Mouse (Mus musculus): ENCODE measurements around the gene Bnc2. TPM values are rescaled to one million over a fixed set of nuclear protein-coding genes. Genes with fewer than 3 reads are reported as not detected.

Gene Bnc2
- 4.3 and 7.0 TPM in 2 replicates for polyA plus RNA-seq (2016; fragmentation: Nextera tagmentation; extraction: Ambion mirVana)

DNA sequence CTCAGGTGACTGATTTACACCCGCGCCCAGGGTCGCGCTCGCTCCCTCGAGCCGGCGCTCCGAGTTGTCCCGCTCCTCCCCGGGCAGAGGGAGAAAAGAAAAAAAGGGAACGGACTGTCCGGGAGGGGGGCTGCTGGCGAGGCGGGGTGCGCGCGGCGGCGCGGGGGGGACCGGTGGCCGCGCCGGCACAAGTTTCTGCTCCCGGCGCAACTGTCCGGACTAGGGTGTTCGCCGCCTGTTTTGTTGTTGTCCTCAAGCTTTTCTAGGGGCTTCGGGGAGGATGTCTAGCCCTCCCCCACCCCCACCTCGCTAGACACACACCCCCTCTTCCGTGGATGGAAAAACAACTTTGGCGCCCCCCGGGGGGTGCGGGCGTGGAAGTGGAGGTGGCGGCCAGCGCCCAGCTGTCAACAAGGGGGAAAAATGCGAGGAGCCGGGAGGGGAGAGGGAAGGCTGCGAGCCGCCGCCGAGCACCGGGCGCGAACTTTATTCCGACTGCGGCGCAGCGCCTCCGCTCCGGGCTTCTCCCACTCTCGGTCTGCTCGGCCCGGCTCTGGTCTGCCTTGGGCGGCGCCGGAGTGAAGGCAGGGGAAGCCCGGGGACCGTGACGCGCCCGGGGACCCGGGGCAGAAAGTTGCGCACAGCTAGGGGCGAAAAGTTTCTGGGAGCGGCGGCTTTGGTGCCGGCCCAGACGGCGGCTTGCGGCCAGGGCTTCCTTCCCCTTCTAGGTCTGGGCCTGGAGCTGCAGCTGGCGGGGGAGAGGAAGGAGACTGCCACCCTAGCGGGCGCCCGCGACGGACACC, at the start of gene Bnc2:
Gene Bnc2 (minus strand): TSS at position 105 of the 803 bp plus-strand sequence.
- H3K4me3 ChIP-seq: peak within 1 kb of the TSS; percentile 75
- H3K27me3 ChIP-seq (ENCODE audit: low read depth, poor library complexity, severe bottlenecking): peaks cover 88% of the 10 kb centered on the region
- H3K4me1 ChIP-seq: peaks cover 32% of the 10 kb centered on the region
- under 1% methylated on average over 75 of the region's 80 CpGs for WGBS
- peak; percentile 80 for DNase-seq (ENCODE audit: low spot score)
- no peaks in the 10 kb centered on the region for H3K9me3 ChIP-seq (replicated peaks)
- H3K36me3 ChIP-seq: no peaks in the 10 kb centered on the region
- peak within 1 kb of the TSS; percentile 78 for H3K27ac ChIP-seq (replicated peaks)

DNA sequence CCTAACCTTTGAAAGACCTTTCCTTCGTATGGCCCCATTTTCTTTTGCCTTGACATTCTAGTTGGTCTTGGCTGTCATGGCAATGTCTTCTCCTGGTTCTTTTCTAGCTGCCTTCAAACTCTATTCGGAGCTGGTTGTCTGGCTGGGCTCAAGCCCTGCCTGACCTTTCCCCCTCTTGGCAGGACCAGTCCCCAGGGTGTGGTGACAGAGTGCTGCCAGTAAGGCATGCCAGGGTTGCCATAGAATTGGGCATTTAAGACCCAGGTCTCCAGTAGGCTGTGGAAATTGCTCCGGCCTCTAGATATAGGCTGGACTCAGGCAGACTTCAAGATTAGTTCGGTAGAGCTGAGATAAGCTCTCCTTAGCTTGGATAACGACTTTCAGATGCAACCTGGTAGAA, 32.9 kb upstream of the Bnc2 start:
- H3K27ac ChIP-seq (replicated peaks): no peak overlapping the region
- WGBS: 79% methylated on average over 5 of the region's 5 CpGs
- H3K36me3 ChIP-seq: no peaks in the 10 kb centered on the region
- H3K9me3 ChIP-seq (replicated peaks): no peaks in the 10 kb centered on the region
- no peaks in the 10 kb centered on the region for H3K27me3 ChIP-seq (ENCODE audit: low read depth, poor library complexity, severe bottlenecking)
- H3K4me1 ChIP-seq: peaks cover 6% of the 10 kb centered on the region; the same call in 1 of the 2 replicates
- no peak for DNase-seq (ENCODE audit: low spot score)
- H3K4me3 ChIP-seq: no peak overlapping the region

DNA sequence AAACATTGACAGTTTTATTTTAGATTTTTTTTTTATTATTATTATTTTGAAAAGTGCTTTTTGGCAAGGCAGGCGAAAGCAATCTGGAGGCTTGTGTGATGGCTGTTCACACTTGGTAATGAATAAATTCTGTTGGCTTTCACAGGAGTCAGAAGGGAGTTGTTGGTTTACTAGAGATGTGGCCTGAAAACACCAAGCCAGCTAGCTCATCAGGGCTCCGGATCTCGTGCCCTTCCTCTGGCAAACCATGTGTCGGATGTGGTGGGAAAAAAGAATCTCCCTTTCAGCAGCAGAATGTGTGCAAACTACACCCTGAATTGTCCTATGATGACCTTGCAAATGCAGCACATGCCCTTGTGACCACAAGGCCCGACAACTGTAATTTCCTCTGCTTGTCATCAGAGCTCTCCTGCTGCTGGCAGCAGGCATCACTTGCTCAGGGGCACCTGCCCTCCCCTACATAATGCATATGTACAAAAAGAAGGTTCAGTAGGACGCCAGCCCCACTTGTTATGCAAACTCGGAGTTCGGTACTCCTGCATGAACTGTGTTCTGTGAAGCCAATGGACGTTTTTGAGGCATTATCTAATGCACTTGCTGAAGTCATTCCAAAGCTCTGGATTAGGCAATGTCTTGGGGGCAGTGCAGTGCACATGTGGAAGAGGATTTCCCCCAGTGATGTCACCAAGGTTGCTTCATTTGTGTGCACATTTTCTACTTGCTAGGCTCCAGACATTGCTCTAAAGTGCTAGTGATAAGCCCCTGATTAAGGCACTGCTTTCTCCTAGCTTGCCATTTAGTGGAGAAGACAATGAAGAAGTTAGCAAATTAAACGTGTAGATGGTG, 10.7 kb upstream of the Bnc2 start:
- Histone ChIP-seq H3K27me3 (ENCODE audit: low read depth, poor library complexity, severe bottlenecking) (no peaks in the 10 kb centered on the region; the same call in 1 of the 2 replicates), H3K9me3 (replicated peaks) (no peaks in the 10 kb centered on the region), H3K4me1 (peaks cover 4% of the 10 kb centered on the region), H3K27ac (replicated peaks) (no peak overlapping the region), H3K4me3 (no peak overlapping the region), H3K36me3 (no peaks in the 10 kb centered on the region)
- 64% methylated on average over 10 of the region's 10 CpGs for WGBS
- DNase-seq (ENCODE audit: low spot score): no peak

DNA sequence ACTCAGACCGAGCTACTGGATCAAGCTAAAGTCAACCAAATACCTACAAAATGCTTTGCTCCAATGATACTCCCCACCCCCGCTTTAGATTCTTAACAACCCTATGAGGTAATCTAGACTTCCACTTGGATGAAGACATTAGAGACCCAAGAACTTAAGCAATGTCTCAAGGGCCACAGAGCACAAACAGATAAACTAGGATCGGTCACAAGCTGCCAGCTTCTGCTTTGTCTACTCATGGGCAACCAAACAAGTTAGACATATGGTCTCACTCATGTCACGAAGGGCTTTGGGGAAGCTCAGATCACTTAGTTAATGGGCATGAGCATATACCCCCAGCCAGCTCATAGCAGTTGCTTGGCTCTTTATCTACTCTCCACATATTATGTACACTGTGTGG, 9.9 kb upstream of the Bnc2 start:
- WGBS: 84% methylated on average over 4 of the region's 4 CpGs
- Histone ChIP-seq H3K27ac (replicated peaks) (no peak overlapping the region), H3K36me3 (no peaks in the 10 kb centered on the region), H3K4me1 (peaks cover 4% of the 10 kb centered on the region), H3K27me3 (ENCODE audit: low read depth, poor library complexity, severe bottlenecking) (no peaks in the 10 kb centered on the region; the same call in 1 of the 2 replicates), H3K4me3 (no peak overlapping the region), H3K9me3 (replicated peaks) (no peaks in the 10 kb centered on the region)
- DNase-seq (ENCODE audit: low spot score): no peak

DNA sequence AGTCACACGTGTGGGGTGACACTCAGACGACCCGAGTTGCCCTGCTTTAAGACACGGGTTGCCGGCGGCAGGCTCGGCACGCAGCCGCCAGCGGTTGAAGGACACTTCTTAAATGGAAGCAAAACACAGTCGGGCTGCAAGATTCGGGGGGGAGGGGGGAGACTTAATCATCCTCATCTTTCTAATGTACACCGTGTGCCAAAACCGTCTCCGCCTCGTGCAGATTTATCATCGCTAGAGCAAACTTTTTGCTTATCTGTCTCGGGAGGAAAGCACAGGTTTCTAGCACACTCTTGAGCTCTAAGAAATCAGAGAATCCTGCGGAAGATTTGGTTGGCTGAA, 870 bp upstream of the Bnc2 start:
- under 1% methylated on average over 19 of the region's 19 CpGs for WGBS
- no peak for DNase-seq (ENCODE audit: low spot score)
- peak overlapping the region; percentile 75 for H3K4me3 ChIP-seq
- no peaks in the 10 kb centered on the region for H3K9me3 ChIP-seq (replicated peaks)
- H3K36me3 ChIP-seq: no peaks in the 10 kb centered on the region
- peak overlapping the region; percentile 78 for H3K27ac ChIP-seq (replicated peaks)
- peaks cover 82% of the 10 kb centered on the region for H3K27me3 ChIP-seq (ENCODE audit: low read depth, poor library complexity, severe bottlenecking)
- peaks cover 32% of the 10 kb centered on the region for H3K4me1 ChIP-seq

DNA sequence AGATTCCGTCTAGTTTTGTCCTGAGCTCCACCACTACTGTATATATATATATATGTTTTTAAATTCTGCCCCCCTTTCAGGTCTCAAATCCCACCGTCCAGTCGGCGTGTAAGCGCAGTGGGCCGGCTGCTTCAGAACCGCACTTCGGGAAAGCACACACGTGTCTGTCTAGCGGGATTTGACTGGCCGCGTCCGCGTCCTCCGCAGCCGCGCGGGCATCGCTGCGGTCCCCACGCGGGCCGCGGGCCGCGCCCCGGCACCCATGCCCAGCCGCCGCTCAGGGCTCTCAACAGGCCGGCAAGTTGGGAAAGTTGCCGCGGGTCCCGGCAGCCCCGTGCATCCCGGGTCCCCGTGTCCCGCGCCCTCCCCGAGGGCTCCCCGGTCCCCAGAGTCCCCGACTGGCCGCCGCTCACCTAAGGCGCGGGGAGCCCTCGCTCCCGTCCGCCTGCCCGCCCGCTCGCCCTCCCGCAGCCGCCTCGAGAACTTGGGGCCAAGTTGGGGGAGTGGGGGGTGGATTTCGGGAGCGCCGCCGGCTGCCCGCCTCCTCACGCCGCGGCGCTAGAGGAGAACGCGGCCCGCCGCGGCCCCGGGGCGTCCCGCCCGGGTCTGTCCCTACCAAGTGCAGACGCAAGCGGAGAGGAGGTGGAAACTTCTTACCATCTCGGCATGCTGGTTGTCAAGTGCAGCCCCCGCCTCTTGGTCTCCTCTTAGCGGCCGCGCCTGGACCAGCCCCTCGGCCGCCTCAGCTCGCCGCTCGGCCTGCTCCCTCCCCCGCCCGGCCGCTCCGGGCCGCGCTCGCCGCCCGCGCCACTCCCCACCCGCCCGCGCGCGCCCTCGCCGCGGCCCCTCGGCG, 531 bp downstream of the Bnc2 start:
- Histone ChIP-seq H3K4me3 (peak overlapping the region; percentile 75), H3K27me3 (ENCODE audit: low read depth, poor library complexity, severe bottlenecking) (peaks cover 95% of the 10 kb centered on the region), H3K27ac (replicated peaks) (peak overlapping the region; percentile 78), H3K9me3 (replicated peaks) (no peaks in the 10 kb centered on the region), H3K4me1 (peaks cover 37% of the 10 kb centered on the region), H3K36me3 (no peaks in the 10 kb centered on the region)
- no peak for DNase-seq (ENCODE audit: low spot score)
- 1% methylated on average over 104 of the region's 104 CpGs for WGBS

DNA sequence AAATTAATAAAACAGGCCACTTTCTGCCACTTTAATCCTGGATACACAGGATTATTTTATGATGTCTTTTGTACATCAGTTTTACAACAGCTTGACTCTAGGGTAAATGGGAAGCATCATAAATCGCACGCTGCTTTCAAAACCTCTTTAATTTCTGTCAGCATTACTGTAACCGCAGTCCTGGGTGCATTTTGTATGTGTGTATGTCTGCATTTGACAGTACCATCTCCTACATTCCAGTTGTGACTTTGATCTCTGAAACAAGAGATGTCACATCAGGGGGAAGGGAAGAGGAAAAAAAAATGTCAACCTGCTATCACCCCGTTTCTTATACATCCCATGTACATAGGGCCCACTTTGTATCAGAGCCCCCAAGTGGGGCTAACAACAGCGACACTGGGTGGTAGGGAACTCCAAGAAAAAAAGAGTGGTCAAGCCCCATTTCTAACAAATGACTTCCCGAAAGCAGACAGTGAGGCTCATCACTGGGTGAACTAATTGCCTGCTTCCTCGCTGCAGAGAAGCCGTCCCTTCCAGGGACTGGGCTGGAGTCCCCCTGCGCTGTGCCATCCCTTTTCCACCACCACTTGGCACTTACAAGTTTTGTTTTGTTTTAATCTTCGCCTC, 1.3 kb downstream of the Bnc2 start:
- no peak overlapping the region; the same call in 1 of the 2 replicates for H3K27ac ChIP-seq (replicated peaks)
- DNase-seq (ENCODE audit: low spot score): peak; percentile 23
- peaks cover 99% of the 10 kb centered on the region for H3K27me3 ChIP-seq (ENCODE audit: low read depth, poor library complexity, severe bottlenecking)
- peak overlapping the region; percentile 75 for H3K4me3 ChIP-seq
- H3K9me3 ChIP-seq (replicated peaks): no peaks in the 10 kb centered on the region
- H3K4me1 ChIP-seq: peaks cover 44% of the 10 kb centered on the region
- 18% methylated on average over 10 of the region's 10 CpGs for WGBS
- no peaks in the 10 kb centered on the region for H3K36me3 ChIP-seq

DNA sequence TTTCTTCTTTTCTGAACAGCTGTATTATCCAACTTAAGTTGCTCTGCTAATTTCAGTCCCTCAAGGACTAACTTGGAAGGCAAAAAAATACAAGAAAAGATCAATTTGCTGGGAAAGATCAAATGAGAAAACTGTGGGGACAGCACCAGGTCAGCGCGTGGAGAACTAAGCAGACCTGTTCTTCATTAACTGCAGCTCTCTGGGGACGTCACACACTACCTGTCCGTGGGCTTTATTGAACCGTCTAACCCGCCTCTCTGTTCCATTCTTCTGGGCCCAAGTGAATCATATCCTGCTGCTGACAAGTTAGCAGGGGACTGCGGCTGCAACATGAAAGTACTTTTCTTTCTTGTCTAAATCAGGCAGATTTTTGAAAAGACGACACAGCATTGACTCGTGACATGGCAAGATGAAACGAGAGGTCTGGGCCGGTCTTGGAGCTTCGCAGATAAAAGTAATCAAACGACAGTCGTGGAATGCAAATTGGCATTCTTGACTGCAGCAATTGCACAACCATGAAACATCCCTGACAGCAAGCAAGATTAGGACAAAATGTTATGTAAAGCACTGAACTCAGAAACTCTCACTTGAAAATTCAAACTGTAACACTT, 2.8 kb downstream of the Bnc2 start:
- Histone ChIP-seq H3K36me3 (no peaks in the 10 kb centered on the region), H3K27ac (replicated peaks) (no peak overlapping the region), H3K9me3 (replicated peaks) (no peaks in the 10 kb centered on the region), H3K4me3 (no peak overlapping the region), H3K4me1 (peaks cover 47% of the 10 kb centered on the region), H3K27me3 (ENCODE audit: low read depth, poor library complexity, severe bottlenecking) (peaks cover 90% of the 10 kb centered on the region)
- WGBS: 32% methylated on average over 14 of the region's 14 CpGs
- DNase-seq (ENCODE audit: low spot score): peak; percentile 32

DNA sequence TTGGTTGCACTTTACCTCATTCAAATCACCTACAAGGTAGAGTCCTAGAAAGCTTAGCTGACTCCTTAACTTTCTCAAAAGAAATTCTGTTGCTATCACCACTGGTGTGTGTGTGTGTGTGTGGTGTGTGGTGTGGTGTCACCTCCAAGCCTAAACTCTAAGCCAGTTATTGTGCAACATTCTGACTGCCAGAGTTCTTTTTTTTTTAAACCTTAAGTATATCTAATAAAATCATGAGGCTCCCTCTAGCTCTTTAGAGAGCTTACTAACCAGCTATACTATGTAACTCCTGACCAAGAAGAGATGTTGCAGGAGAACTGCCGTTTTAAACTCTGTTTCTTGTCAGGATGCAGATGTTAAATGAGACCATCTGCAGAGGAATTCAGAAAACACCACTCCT, 4.1 kb downstream of the Bnc2 start:
- Histone ChIP-seq H3K27ac (replicated peaks) (no peak overlapping the region), H3K4me1 (peaks cover 45% of the 10 kb centered on the region), H3K36me3 (no peaks in the 10 kb centered on the region), H3K9me3 (replicated peaks) (no peaks in the 10 kb centered on the region), H3K4me3 (no peak overlapping the region), H3K27me3 (ENCODE audit: low read depth, poor library complexity, severe bottlenecking) (peaks cover 85% of the 10 kb centered on the region)
- DNase-seq (ENCODE audit: low spot score): no peak
- 62% methylated on average over 1 of the region's 1 CpGs for WGBS

DNA sequence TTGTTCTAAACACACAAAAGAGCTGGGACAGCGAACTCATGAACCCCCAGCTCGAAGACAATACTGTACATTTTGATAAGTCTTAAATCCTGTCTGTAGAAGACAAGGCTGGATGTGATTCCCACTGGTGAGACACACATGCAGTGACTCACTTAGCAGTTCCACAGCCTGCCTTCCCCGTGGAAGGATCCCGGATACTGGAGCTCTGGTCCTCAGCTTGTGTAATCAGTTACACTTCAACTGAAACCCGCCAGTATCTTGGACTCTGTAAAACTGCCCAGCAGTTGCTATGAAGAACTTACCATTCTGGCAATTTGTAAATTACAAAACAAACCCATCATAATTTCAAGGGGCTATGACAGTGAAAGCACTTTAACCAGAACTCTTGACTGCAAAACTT, 5.4 kb downstream of the Bnc2 start:
- 75% methylated on average over 5 of the region's 5 CpGs for WGBS
- H3K27me3 ChIP-seq (ENCODE audit: low read depth, poor library complexity, severe bottlenecking): peaks cover 71% of the 10 kb centered on the region

DNA sequence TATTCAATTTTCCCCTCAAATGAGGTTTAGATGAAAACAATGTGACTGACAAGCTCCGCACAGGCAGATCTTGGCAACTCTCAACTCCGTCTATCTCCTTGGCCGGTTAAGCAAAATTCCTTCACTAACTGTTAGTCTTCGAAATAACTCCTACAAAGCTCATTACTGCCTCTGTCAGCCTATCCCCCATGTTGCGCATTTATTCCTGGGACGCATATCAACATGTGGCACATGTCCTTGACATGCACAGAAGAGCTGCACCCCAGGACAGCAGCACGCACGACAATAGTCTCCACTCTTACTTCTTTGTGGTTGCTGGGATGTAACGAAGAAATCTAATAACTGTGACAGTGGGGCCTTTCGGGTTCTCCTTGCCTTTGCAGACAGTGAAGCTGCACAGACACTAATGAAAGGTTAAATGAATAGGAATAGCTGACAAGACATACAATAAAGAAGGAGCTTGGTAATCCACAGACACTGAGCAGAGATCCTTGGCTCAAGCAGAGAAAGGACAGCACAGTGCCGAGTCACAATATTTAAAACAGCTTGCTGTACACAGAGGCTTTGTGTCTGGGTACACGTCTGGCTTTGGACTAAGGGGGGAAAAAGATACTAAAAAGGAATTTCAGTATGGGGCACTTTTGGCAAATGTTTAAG, 6.0 kb downstream of the Bnc2 start:
- no peak overlapping the region for H3K27ac ChIP-seq (replicated peaks)
- no peaks in the 10 kb centered on the region for H3K36me3 ChIP-seq
- H3K4me3 ChIP-seq: no peak overlapping the region
- peaks cover 65% of the 10 kb centered on the region for H3K27me3 ChIP-seq (ENCODE audit: low read depth, poor library complexity, severe bottlenecking)
- DNase-seq (ENCODE audit: low spot score): peak; percentile 31
- peaks cover 26% of the 10 kb centered on the region for H3K4me1 ChIP-seq
- H3K9me3 ChIP-seq (replicated peaks): no peaks in the 10 kb centered on the region
- 57% methylated on average over 12 of the region's 12 CpGs for WGBS

More for the DNA sequence above, 5.4 kb downstream of the Bnc2 start:
- no peaks in the 10 kb centered on the region for H3K36me3 ChIP-seq
- H3K9me3 ChIP-seq (replicated peaks): no peaks in the 10 kb centered on the region
- H3K27ac ChIP-seq (replicated peaks): no peak overlapping the region
- H3K4me3 ChIP-seq: no peak overlapping the region
- peaks cover 32% of the 10 kb centered on the region for H3K4me1 ChIP-seq
- no peak for DNase-seq (ENCODE audit: low spot score)
